Mouse (Mus musculus): Measurements from ENCODE around the gene Rnf126.
A peak's percentile ranks its signal among the peaks of the same experiment; 100 is the strongest.

Gene Rnf126

GRCm38 (mm10) chr10:79728323-79729249 is 38.2 kb downstream of the Rnf126 start:
- DNase-seq, result no peak

- DNase-seq, result peak; percentile 71 to 72
Measured at GRCm38 (mm10) chr10:79726090-79726489, 40.7 kb downstream of the Rnf126 start.

DNA sequence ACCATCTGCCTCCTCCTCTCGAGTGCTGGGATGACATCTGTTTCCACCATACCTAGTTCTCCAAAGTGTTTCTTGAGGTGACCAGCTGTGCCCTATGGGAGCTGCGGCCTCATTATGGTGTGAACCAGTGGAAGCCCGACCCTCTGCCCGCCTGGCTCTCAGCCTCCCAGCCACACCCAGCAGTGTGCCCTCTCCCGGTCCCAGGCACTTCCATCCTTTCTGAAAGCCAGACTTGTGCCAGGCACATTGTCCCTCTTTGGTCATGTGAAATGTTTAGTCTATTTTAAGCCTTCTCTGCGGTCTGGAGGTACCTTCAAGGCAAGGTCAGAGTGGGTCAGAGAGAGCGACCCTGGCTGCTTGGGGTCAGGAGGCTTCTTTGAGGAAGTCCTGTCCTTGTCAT is 43.1 kb downstream of the Rnf126 start:
- no peak for DNase-seq

GRCm38 (mm10) chr10:79723047-79723446 is 43.7 kb downstream of the Rnf126 start:
- DNase-seq, result no peak

DNA sequence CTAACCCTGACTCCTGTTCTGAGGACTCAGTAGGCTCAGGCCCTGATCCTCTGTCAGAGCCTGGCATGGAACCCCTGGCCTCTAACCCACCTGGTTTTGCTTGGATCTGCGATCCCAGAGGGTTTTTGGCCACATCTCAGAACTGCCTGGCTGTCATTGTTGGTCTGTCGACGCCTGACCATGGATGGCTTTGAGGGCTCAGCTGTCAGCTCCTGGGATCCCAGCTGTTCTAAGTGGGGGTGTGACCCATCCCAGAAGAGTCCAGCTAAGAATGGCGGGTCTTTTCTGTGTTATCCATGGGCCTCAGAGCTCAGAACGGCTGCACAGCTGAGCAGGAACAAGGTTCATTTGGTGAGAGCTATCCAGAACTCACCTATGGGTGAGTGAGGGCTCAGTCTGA is 45.7 kb downstream of the Rnf126 start:
- DNase-seq, result no peak

DNA sequence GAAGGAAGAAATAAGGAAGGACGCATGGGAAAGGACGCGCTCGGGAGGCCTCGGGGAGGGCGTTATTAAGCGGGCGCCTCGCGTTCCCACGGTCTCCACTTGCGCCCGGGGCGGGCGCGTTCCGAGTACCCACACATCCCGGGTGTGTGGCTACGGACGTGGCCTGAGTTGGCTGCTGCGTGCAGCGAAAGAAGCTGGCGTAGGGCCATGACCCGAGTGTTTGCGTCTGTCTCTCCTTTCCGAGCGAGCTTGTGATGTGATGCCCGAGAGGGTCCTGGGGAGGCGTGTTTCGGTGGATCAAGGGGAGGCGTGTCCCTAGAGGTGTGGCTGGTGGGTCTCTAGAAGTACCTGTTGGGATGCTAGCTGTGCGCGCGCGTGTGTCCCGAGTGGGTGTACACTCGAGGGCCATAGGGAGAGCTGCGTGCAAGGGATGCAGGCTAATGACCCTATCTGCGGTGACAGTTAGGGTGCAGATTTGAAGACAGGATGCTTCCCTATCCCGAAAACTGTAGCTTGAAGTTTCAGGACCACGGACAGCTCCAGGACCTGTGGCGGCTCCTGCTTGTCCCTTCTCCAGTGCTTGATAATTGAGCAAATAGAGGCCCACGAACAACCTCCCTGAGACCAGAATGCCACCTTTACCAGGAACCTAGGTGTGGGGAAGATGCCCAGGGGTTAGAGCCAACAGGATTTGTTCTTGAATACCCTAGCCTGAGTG is 49.0 kb downstream of the Rnf126 start:
- DNase-seq, result peak; percentile 61 to 65

GRCm38 (mm10) chr10:79716988-79717355 is 49.8 kb downstream of the Rnf126 start:
- peak in 1 of 2 experiments; percentile 34 for DNase-seq

DNA sequence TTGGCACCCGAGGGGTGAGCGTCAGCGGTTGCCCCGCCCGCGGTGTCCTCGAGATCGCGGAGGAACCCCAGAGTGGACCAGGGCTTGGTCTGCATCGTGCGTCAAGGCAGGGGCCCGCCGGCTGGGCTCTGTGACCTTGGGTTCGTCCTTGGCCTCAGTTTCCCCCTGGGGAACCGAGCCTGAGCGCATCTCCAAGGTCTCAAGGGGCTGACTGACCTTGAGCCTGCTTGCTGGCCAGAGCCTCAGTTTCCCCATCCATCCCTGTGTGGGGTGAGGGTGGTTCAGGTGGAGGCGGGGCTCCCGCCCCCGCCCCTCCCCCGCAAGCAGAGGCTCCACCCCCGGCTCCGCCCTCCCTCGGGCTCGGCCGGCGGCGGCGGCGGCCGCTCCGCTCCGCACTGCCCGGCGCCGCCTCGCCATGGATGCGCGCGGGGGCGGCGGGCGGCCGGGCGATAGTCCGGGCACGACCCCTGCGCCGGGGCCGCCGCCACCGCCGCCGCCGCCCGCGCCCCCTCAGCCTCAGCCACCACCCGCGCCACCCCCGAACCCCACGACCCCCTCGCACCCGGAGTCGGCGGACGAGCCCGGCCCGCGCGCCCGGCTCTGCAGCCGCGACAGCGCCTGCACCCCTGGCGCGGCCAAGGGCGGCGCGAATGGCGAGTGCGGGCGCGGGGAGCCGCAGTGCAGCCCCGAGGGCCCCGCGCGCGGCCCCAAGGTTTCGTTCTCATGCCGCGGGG is 50.3 kb downstream of the Rnf126 start, which contains the start of gene Hcn2:
Gene Hcn2 (plus strand): TSS at position 381 of the 734 bp plus-strand sequence.
- no peak for DNase-seq

DNA sequence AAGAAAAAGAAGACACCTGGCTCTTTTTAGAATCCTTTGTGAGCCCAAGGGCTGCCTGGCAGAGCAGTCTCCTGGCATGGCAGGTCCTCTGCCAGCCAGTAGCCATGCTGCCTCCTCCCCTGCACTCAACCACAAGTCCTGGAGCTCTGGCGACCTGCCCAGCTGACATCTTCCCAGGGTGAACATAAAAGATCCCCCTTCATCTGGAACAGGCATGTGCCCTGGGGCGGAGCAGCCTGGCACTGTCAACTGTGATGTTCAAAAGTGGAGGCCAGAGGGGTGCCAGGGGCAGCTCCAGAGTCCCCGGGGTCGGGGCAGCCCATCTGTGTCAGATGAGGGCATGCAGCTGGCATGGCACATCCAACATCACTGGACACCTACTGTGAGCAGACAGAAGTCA is 51.8 kb downstream of the Rnf126 start:
- no peak for DNase-seq

GRCm38 (mm10) chr10:79713163-79713562 is 53.6 kb downstream of the Rnf126 start:
- no peak for DNase-seq

- peak; percentile 85 to 86 for DNase-seq
Measured at GRCm38 (mm10) chr10:79712499-79713126, 54.1 kb downstream of the Rnf126 start.

GRCm38 (mm10) chr10:79712029-79712428 is 54.7 kb downstream of the Rnf126 start:
- peak; percentile 37 to 48 for DNase-seq

GRCm38 (mm10) chr10:79709307-79709706 is 57.4 kb downstream of the Rnf126 start:
- DNase-seq, result no peak

DNA sequence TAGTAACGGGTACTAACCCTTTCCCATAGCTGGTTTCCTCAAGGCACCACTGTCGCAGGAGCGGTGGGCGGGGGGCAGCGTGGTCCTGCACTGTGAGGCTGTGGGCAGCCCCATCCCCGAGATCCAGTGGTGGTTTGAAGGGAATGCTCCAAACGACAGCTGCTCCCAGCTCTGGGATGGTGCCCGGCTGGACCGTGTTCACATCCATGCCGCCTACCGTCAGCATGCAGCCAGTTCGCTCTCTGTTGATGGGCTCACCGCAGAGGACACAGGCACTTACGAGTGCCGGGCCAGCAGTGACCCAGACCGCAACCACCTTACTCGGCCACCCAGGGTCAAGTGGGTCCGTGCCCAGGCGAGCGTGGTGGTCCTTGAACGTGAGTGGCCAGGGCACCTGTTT is 58.1 kb downstream of the Rnf126 start:
- DNase-seq, result no peak
